17 mouse cellular contexts compared by ENCODE assay signal in the genomic region with DNA sequence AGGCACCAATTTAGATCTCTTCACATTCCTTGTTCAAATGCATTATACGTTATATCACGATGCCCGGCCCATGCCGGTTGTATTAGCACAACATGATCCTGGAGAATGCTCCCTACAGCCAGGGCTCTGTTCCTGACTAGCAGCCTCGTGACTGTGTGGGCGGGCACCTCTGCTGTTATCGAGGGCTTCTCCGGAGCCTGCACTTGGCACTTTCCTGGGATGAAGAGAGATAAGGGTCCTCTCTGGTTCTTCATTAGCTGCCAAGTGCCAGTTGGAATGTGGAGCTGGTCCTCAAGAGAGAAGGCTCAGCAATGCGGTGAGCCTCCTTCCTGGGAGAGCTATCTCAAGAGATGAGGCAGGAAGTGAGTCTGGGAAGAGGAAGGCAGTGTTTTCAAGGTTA.
DNase-seq lines count a peak whose midpoint lies in the region.
"Had no signal": no experiment of that assay in that cellular context is flagged by ENCODE, and none has a peak within 500 bp of the region (broad histone marks: within the 10 kb centered on the region; RNA-seq: fewer than 3 reads in every experiment).

No protein-coding gene starts in this region.

- H3K4me3 ChIP-seq in heart, embryonic 10.5 days = no peak overlapping the region; the same call in 1 of the 2 replicates
- H3K4me3 ChIP-seq: embryonic facial prominence, embryonic 13.5 days; hindbrain, embryonic 13.5 days; kidney, embryonic 15.5 days; liver, embryonic 12.5 days; midbrain, embryonic 15.5 days had no signal

- H3K27ac ChIP-seq in heart, embryonic 10.5 days = no peak overlapping the region; the same call in 1 of the 2 replicates
- H3K27ac ChIP-seq: embryonic facial prominence, embryonic 13.5 days; hindbrain, embryonic 13.5 days; kidney, embryonic 15.5 days; liver, embryonic 12.5 days; midbrain, embryonic 15.5 days had no signal

- H3K27me3 ChIP-seq in heart, embryonic 10.5 days (ENCODE audit: insufficient read depth, poor library complexity, severe bottlenecking) = no peaks in the 10 kb centered on the region
- H3K27me3 ChIP-seq: embryonic facial prominence, embryonic 13.5 days; hindbrain, embryonic 13.5 days; kidney, embryonic 15.5 days; liver, embryonic 12.5 days; midbrain, embryonic 15.5 days had no signal

- H3K9me3 ChIP-seq in heart, embryonic 10.5 days = no peaks in the 10 kb centered on the region
- H3K9me3 ChIP-seq: embryonic facial prominence, embryonic 13.5 days; hindbrain, embryonic 13.5 days; kidney, embryonic 15.5 days; liver, embryonic 12.5 days; midbrain, embryonic 15.5 days had no signal

- no peaks in the 10 kb centered on the region for H3K36me3 ChIP-seq in heart, embryonic 10.5 days
- H3K36me3 ChIP-seq: embryonic facial prominence, embryonic 13.5 days; hindbrain, embryonic 13.5 days; kidney, embryonic 15.5 days; liver, embryonic 12.5 days; midbrain, embryonic 15.5 days had no signal

- intact Hi-C loops in heart, postnatal 10 days (cut with DNase I) = no loop called here

- WGBS in heart, embryonic 10.5 days = 40% methylated on average over 9 of the region's 9 CpGs

- DNase-seq in ovary, postnatal 36 days (ENCODE audit: low spot score) = peak; percentile 19
- no peak for DNase-seq in ovary, postnatal 14 days (ENCODE audit: low spot score)
- peak; percentile 77 for DNase-seq in heart, embryonic 10.5 days (ENCODE audit: low spot score)
- peak; percentile 29 to 48 for DNase-seq in heart, postnatal 10 days
- peak; percentile 0 for DNase-seq in lung, postnatal 25 days (ENCODE audit: low spot score)
- no peak for DNase-seq in cerebellum, postnatal 4 days (ENCODE audit: low spot score in 2 of 2)
- DNase-seq in kidney, postnatal 25 days = no peak
- DNase-seq: adrenal gland, postnatal 25 days; cerebellum, adult 2 months; gastrocnemius, postnatal 10 days; right cerebral cortex, postnatal 25 days; thymus, postnatal 14 days had no signal

- H3K4me1 ChIP-seq in heart, embryonic 10.5 days = peaks cover 9% of the 10 kb centered on the region
- H3K4me1 ChIP-seq: embryonic facial prominence, embryonic 13.5 days; hindbrain, embryonic 13.5 days; kidney, embryonic 15.5 days; liver, embryonic 12.5 days; midbrain, embryonic 15.5 days had no signal

Comparison
In these comparisons a context has a peak if more than half of its experiments do, and no peak if none do; other contexts are left out.
1. DNase-seq: peak in ovary, postnatal 36 days (single experiment), heart, embryonic 10.5 days (single experiment), heart, postnatal 10 days (2 of 2) and lung, postnatal 25 days (single experiment); none in ovary, postnatal 14 days (single experiment), cerebellum, postnatal 4 days (0 of 2) and kidney, postnatal 25 days (0 of 2).